Mouse (Mus musculus) hindbrain, embryonic 13.5 days (tissue): ENCODE measurements around the gene Col15a1. TPM values are rescaled to one million over a fixed set of nuclear protein-coding genes. Genes with fewer than 3 reads are reported as not detected.

Experiments used
- polyA plus RNA-seq: library from polyadenylated mRNA; unstranded; fragments of >200 nt; fragmentation: Nextera tagmentation; extraction: Ambion mirVana; gene quantifications from 2 replicates; pipeline ENCODE4 v1.2.1, GENCODE M21; 2015

Col15a1 gene
- polyA plus RNA-seq, 1 experiment from 2014 or later: 3.7 TPM

Other genes with a start within 250 kb of the Col15a1 start
- 4.0 and 4.8 TPM in 2 replicates for gene Gabbr2, start 216.3 kb upstream of the Col15a1 start, polyA plus RNA-seq
- gene Anks6, start 150.7 kb upstream of the Col15a1 start, polyA plus RNA-seq: 4.1 and 4.3 TPM in 2 replicates
- gene Galnt12, start 116.3 kb upstream of the Col15a1 start, polyA plus RNA-seq: 1.1 and 1.5 TPM in 2 replicates
- 46.1 and 50.2 TPM in 2 replicates for gene Tgfbr1, start 145.1 kb downstream of the Col15a1 start, polyA plus RNA-seq